Mouse (Mus musculus) large intestine, adult 2 months (tissue): ENCODE data around the gene Fen1. TPM values are rescaled to one million over a fixed set of nuclear protein-coding genes. Genes with fewer than 3 reads are reported as not detected.

ENCODE experiments used
- DNase-seq: peaks from one replicate; pipeline ENCODE4 v3.0.0-alpha.2; 2012; ENCODE audit warnings: low read depth, low spot score
- WGBS: fragments of 180-500 bp; shearing (Covaris S2); methylation state at CpG from one replicate; pipeline ENCODE4 v1.1.7; 2018; 5-methylcytosine and 5-hydroxymethylcytosine counted together
- polyA plus RNA-seq: library from polyadenylated mRNA; depleted of rRNA; stranded (reverse); fragments of >200 nt; gene quantifications from 2 replicates; pipeline ENCODE4 v1.2.3, GENCODE M21; 2012

Fen1 gene
- polyA plus RNA-seq, 1 experiment, result 29.1 TPM

DNA sequence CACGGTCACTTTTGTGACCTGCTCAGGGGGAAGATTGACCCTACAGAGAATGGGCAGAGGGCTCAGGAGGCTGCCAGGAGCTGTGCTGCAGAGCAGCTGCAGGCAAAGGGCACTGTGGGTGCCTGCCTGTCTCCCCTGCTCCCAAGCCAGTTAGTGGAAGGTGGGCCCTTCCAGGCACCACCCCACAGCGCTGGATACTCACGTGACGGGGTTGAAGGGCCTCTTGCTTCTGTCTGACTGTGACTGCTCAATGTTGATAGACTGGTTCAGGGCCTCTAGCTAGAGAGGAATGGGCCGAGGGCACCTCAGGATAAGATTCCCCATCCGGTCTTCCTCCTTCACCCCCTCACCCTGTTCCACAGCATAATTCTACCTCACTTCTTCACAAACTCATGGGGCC lies 15.6 kb upstream of the Fen1 start:
- DNase-seq, result no peak
- WGBS, result 65% methylated on average over 6 of the region's 6 CpGs

DNA sequence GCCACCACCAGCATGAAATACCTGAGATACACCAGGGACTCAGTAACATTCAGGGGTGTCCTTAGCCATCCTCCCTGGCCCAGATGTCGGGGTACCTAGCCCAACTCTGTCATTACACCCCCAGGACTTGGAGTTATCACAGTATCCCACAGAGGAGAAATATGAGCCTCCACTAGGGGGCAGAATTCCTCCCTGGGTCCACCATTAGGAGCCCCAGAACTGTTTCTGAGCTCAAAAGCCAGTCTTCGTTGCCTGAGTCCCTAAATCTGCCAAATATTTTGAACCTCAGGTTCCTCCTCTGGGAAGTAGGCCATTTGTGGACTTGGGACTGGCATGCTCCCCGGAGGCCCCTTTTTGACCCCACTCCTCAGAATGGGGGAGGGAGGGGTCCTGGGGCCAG lies 15.1 kb upstream of the Fen1 start:
- WGBS, result 33% methylated on average over 3 of the region's 3 CpGs
- DNase-seq, result no peak

DNA sequence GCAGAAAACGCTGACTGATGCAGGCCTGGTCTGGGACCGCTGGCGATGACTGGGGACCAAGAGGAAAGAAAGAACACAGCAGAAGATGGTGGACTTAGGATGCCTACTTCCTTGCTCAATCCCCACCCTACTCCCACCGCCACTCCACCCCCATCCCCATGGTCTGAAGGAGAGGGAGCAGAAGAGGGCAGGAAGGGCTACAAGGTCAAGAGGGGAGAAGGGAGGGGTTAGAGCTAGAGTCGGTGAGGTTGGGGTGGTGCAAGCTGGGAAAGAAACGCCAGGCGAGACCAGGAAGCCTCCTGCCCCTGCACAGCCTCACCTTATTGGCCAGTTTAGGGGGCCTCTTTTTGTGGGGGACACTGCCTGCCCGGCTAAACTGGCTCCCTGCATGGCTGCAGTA lies 12.1 kb upstream of the Fen1 start:
- 64% methylated on average over 8 of the region's 8 CpGs for WGBS
- DNase-seq, result no peak

DNA sequence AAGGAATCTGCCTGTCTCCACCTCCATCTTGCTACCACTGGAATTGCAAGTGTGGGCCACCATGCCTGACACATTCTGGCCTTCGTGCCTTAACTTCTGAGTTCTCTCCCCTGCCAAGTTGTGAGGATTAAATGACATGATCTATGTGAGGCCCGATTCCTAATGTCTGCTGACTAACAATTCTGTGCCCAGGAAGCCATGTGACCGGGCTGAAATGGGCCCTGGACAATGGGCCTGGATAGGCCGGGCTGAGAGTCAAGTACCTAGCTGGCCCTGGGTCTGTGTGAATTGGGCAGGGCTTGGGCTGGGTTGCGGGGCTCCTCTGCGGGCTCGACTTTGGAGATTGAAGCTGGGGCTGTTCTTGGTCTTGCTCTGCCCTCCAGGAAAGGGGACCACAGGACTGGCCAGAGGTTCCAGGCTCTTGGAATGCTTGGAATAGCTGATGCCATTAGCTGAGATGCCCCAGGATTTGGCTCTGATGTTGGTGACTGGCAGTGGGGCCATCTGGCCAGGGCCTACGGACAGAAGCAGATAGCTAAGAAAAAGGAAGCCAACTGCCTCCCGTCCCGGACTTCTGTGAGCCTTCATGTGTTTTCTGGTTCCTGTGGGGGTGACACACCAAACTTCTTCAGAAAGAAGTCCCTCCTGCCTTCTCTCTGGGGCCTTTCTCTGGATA lies 10.0 kb upstream of the Fen1 start:
- WGBS, result 85% methylated on average over 10 of the region's 10 CpGs
- DNase-seq, result no peak

DNA sequence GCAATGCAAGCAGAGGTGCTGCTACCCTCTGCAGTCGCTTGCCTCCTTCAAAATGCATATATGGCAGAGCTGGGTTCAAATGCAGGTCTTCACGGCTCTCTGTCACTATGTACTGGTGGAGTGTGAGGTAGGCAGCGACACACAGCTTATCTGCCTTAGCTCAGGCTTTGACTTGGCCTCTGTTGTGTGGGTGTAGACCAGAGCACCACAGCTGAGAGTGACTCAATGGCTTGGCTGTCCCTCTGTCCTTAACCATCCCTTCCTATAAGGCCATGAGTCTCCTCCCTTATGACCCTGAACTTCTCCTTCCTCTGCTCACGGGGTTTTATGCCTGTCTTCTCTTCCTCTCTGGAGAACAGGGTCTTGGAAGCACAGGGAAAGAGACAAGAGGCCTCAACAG lies 6.9 kb upstream of the Fen1 start:
- WGBS, result 76% methylated on average over 4 of the region's 4 CpGs
- DNase-seq, result no peak

GRCm38 (mm10) chr19:10208851-10209250 lies 4.9 kb upstream of the Fen1 start:
- 76% methylated on average over 3 of the region's 3 CpGs for WGBS
- DNase-seq, result no peak

- DNase-seq, result no peak
- WGBS, result 38% methylated on average over 6 of the region's 6 CpGs
Observed at GRCm38 (mm10) chr19:10205051-10205450, 1.1 kb upstream of the Fen1 start.

GRCm38 (mm10) chr19:10204616-10205001 lies 640 bp upstream of the Fen1 start:
- DNase-seq, result no peak
- WGBS, result 1% methylated on average over 5 of the region's 5 CpGs

- no peak for DNase-seq
Observed at GRCm38 (mm10) chr19:10203146-10203847, 672 bp downstream of the Fen1 start.

DNA sequence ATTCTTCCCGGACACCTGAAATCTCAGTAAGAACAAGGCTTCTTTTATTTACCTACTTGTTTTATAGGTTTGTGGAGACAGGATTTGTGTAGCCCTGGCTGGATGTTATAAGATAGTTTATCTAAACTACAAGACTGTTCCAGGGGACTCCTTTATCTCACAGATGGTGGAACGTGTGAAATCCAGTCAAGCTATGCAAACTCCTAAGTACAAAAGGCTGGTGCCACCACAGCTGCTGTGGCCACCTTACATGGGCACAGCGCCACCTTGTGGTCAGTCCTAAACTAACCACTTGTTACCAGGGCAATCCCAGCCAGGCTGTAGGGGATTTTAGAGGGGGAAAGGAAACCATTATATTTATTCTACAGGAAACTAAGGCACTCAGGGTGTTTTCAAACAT lies 5.2 kb downstream of the Fen1 start:
- DNase-seq, result no peak
- 15% methylated on average over 3 of the region's 3 CpGs for WGBS

More at GRCm38 (mm10) chr19:10203146-10203847, 672 bp downstream of the Fen1 start:
- under 1% methylated on average over 23 of the region's 23 CpGs for WGBS

DNA sequence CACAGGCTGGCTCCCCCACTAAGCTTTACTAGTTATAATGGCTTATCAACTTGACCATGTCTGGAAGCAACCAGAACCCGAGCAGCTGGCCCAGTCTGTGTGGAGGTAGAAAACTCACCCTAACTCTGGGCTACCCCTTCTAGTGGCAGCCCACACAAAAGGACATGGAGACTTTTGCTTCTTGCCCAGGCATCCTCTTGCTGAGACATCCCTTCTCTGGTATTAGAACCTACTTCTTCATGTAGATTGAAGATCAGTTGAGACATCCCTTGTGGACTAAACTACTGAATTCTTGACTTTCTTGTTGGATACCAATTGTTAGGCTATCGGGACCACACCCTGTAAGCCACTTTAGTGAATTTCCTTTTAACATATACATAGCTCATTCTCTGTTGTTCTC lies 5.7 kb downstream of the Fen1 start:
- WGBS, result 68% methylated on average over 2 of the region's 2 CpGs

GRCm38 (mm10) chr19:10197130-10197529 lies 6.8 kb downstream of the Fen1 start:
- WGBS, result 97% methylated on average over 4 of the region's 4 CpGs
- DNase-seq, result no peak

More for the DNA sequence above, 5.7 kb downstream of the Fen1 start:
- DNase-seq, result no peak

DNA sequence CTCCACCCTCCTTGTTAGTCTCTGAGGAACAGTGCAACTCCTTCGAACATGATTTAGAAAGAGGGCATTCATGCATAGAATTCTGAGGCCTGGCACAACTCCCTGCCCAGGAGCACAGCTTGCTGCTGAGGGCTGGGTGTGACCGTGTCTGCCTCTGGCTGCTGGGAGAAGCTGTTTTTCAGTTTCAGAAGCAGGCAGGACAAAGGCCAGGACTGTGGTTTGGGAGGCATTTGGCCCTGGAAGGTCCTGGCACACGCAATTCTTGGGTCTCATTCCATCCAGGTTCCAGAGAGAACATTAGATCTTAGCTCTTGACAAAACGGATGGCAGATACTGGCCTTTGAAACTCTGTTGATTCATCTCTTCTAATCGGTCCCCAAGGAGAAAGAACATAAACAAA lies 8.7 kb downstream of the Fen1 start:
- 55% methylated on average over 5 of the region's 5 CpGs for WGBS
- DNase-seq, result no peak

DNA sequence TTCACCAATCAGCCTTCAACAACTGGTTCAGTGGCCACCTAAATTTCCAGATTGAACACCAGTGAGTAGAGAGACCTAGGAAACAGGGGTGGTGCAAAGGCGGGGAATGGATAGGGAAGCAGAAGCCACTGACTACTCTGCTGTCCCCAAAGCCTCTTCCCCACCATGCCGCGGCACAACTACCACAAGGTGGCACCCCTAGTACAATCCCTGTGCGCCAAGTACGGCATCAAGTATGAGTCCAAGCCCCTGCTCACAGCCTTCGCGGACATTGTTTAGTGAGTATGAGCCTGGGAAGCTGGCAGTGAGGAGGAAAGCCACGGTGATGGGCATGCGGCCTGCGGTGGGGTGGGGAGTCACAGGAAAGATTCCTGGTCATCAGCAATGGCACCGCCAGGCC lies 9.6 kb downstream of the Fen1 start:
- 85% methylated on average over 11 of the region's 11 CpGs for WGBS
- no peak for DNase-seq

- no peak for DNase-seq
- 77% methylated on average over 7 of the region's 7 CpGs for WGBS
Observed at GRCm38 (mm10) chr19:10191326-10191725, 12.6 kb downstream of the Fen1 start.

GRCm38 (mm10) chr19:10190796-10191195 lies 13.2 kb downstream of the Fen1 start:
- no peak for DNase-seq
- WGBS, result 18% methylated on average over 2 of the region's 2 CpGs

- DNase-seq, result no peak
Observed at GRCm38 (mm10) chr19:10189940-10190339, 14.0 kb downstream of the Fen1 start.

GRCm38 (mm10) chr19:10189022-10189421 lies 14.9 kb downstream of the Fen1 start:
- 85% methylated on average over 6 of the region's 6 CpGs for WGBS
- no peak for DNase-seq

More at GRCm38 (mm10) chr19:10189940-10190339, 14.0 kb downstream of the Fen1 start:
- 55% methylated on average over 8 of the region's 8 CpGs for WGBS

GRCm38 (mm10) chr19:10188281-10188811 lies 15.6 kb downstream of the Fen1 start:
- DNase-seq, result no peak
- WGBS, result 36% methylated on average over 10 of the region's 10 CpGs

GRCm38 (mm10) chr19:10186569-10186968 lies 17.4 kb downstream of the Fen1 start:
- WGBS, result 95% methylated on average over 8 of the region's 8 CpGs
- DNase-seq, result no peak

GRCm38 (mm10) chr19:10185876-10186275 lies 18.1 kb downstream of the Fen1 start:
- 90% methylated on average over 3 of the region's 3 CpGs for WGBS
- no peak for DNase-seq
